Mouse (Mus musculus): ENCODE measurements around the gene Fgfr4.
"Not testable (repeated sequence)": the region's sequence is repeated elsewhere in the genome, so short reads cannot be mapped to it uniquely, and the experiment has no call there.

The Fgfr4 gene

DNA sequence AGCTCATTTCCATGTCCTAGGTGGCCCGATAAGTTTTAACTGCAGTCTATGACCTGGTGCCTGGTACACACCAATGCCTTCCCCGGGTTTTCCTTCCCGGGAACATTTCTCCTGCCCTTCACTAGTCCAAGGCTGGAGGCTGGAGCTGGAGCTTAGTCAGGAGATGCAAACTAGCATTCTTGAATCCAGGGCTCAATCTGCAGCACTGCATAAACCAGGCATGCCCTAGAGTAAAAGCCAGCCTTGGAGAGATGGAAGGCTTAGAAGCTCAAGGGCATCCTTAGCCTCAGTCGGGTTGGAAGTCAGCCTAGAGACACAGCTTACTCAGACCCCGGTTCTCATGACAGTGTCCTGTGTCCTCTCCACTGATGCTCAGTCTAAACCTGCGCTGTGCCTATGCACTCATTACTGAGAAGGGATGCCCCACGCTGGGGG is 19.9 kb downstream of the Fgfr4 start:
- DNase-seq (ENCODE audit: low read depth) = no peak

DNA sequence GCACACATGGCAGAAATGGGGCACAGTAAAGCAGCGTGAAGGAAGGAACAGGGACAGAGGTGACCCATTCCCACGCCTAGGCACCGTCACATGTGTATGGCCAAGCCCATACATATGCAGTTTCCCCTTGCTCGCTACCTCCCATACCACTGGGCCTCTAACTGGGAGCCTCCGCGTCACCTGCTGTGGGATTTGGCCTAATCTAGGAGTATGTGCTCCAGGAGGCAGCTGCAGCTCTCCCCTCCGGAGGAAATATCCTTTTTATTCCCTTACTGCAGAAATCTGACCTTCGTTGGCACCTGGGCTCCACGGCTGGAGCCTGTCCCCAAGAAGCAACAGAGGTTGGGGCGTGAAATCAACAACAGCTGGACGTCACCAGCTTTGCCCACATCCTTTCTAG is 21.9 kb downstream of the Fgfr4 start:
- no peak for DNase-seq (ENCODE audit: low read depth)

DNA sequence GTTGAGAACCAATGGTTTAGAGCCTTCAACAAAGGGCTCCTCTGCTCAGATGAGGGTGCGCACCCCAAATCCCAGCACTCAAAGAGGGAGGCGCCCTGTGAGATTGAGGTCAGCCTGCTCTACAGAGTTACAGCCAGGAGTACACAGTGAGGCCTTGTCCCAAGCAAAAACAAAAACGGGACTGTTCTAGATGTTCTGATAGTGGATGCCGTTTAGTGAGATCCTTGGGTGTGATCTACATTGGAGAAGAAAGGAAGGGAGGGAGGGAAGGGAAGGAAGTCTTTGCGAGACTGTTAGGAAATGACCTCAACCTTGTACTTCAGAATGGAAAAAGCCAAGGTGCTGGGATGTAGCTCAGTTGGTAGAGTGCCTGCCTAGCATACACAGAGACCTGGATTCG is 23.8 kb downstream of the Fgfr4 start:
- peak; percentile 22 for DNase-seq (ENCODE audit: low read depth)

DNA sequence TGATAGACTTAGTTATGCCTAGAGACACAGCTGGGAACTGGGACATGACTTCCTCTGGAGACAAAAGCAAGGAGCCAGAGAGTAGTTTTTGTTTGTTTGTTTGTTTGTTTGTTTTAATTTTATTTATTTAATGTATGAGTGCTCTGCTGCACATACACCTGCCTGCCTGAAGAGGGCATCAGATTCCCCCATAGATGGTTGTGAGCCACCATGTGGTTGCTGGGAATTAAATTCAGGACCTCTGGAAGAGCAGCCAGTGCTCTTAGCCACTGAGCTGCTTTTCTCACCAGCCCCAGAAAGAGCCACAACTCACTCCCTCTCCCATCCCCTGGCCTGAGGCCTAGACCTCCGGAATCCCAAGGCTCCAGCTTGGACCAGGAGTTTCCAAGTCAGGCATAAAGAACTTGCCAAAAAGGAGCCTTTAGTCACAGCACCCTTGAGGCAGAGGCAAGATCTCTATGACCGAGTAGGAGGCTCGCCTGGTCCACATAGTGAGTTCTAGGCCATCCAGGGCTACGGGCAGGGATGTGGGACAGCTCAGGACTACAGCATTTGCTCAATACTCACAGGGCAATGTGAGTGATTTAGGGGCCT is 25.6 kb downstream of the Fgfr4 start:
- DNase-seq (ENCODE audit: low read depth) = peak; percentile 35

DNA sequence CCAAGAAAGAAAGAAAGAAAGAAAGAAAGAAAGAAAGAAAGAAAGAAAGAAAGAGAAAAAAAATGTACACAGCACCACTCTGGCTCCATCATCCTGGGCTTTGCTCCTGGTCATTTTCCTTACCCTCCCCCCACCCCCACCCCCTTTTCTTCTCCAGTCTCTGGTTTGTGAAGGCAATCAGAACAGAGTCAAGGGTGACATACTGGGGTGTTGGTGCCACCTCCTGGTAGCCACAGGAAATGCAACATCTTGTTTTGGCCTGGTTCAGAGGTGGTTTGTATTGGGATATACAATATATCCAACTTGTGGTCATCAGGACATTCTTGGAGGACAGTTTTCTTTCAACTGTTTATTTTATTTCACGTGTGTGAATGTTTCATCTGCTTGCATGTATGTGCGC is 26.1 kb downstream of the Fgfr4 start:
- peak; percentile 81 for DNase-seq (ENCODE audit: low read depth)

DNA sequence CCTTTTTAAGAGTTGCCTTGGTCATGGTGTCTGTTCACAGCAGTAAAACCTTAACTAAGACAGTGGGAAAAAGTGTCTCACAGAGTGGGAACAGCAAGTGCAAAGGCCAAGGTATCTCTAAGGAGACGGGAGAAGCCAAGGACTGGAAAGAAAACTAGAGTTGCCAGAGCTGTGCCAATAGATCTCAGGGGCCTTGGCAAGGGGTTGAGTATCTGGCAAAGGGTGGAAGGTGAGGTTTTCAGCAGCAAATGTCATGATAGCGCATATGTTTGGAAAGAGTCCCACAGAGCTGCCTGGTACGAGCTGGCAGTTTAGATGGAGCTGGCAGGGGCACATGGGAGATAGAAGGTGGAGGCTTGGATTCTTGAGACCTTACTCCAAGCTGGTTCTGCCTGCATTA is 27.2 kb downstream of the Fgfr4 start:
- DNase-seq (ENCODE audit: low read depth) = no peak

DNA sequence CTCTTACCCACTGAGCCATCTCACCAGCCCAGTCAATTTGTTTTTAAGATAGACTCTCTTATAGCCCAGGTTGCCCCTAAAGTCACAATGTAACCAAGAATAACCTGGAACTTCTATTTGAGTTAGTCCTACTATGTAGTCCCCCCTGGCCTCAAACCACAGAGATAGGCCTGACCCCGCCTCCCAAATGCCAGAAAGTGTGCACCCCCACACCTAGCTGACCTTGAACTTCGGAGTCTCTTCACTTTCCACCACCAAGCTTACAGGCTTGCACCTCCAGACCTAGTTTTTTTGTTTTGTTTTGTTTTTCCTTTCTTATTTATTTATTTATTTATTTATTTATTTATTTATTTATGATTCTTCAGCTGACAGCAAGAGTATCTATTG is 29.3 kb downstream of the Fgfr4 start:
- peak; percentile 34 for DNase-seq (ENCODE audit: low read depth)

DNA sequence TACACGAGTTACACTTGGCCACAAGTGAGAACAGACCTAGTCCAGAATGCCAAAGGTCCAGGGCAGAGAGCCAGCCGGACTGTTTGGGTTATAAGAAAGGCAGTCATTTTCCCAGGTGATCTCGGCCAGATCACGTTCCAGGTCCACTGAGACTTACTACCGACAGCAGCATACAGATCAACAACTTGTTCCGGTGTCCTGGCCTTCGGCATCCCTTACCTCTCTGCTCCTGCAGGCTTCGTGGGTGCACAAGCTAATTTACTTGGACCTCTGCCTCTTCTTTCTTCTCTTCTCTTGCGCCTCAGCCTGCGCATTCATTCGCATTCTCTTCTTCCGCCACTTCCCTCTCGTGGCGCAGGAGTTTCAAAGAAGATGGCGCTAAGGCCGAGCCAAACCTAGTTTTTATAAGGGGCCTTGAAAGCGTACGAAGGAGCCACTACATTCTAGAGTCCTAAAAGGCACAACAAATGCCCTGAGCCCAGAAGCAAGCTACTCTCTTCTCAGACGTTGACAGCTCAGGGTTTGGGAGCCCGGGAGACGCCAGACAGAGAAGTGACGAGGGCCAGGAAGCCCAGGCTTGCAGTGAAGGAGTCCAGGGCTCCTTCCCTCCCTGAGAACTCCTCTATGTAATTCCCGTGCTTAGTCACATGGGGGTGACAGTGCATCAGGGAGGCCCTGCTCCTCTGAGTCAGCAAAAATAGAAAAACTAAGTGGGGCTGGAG is 29.9 kb downstream of the Fgfr4 start:
- peak; percentile 91 for DNase-seq (ENCODE audit: low read depth)

DNA sequence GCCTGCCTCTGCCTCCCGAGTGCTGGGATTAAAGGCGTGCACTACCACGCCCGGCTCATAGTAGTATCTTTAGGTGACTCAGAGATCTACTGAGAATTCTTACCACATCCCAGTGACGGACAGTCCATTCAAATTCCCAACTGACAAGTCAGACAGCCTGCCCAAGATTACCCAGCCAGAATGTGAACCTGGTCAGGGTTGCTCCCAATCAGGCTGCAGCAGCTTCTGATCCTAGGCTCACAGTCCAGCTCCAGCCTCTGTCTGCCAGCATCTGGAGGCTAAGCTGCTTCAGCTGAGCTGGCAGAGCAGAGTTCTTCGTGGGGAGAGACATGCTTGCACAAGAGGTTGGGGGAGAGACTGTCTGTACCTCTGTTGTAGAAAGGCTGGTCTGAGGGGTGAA is 30.9 kb downstream of the Fgfr4 start:
- peak; percentile 41 for DNase-seq (ENCODE audit: low read depth)

DNA sequence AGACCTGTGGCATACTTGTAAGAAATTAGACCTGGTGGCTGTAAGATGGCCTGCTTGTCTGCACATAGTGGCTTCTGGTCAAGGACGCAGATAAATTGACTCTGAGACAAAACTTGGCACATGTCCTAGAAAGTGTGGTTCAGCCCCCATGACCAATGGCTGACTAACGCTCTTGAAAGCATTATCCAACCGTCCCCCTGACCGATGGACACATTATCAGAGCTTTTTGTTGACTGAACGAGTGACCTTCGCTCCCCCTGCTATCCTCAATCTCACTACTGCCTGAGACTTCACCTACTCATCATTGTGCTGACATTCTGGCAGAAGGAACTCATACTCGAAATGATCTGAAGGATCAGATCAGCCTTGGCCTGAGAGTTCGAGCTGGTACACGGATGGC is 34.6 kb downstream of the Fgfr4 start:
- not testable (repeated sequence) for DNase-seq (ENCODE audit: low read depth)

DNA sequence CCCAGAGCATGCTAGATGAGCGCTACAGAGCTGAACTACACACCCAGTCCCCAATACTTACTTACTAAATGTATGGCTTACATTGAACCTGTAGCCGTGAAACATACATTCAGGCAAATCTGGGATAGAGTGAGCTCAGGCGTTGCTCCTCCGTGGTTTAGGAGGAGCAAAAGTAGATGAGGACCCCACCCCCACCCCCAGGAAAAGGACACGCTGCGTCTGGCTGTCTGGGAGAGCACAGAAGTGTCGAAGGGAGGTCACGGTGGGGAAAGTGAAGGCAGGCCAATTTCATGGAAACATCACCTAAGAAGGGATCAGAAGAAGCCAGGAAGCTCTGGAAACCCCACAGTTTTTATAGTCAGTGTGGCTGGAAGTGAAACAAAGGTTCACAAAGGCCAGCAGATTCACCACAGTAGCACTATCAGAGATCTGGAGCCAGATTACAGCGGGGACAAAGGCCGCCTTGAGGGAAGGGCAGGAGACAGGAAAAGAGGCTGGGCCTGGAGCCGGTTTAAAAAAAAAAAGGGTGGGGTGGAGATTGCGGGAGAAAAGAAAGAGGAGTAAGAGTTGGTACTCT is 37.2 kb downstream of the Fgfr4 start:
- DNase-seq (ENCODE audit: low read depth) = no peak

DNA sequence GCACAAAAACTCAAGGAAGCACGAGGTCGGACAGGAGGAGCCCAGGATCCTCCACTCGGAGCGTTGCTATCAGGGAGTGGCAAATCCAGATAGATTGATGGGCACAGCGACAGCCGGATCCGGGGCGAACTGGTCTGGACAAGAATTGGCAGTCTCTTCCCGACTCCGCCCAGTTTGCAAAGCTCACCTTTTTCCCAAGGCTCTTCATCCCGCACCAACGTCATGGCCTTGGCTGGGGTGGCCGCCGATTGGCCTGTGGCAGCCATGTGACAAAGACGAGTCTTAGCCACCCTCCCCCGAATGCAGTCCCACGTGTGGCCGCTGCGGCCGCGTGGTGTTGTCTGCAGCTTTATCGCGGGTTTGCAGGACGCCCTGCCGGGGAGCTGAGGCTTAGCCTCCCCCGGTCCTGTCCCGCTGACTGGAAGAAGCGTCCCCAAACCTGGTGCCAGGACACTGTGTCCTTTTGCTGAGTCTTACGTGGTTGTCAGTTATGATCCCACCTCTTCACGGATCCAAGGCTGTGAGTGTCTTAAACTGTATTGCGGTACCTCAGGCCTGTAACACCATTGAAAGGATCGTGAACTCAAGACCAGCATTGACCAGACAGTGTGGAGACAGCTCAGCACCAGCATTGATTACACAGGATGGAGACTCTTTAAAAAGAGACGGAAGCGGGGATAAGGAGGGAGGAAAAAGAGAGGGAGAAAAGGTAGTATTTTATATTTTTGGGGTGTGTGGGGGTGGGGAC is 37.9 kb downstream of the Fgfr4 start:
- DNase-seq (ENCODE audit: low read depth) = peak; percentile 99

DNA sequence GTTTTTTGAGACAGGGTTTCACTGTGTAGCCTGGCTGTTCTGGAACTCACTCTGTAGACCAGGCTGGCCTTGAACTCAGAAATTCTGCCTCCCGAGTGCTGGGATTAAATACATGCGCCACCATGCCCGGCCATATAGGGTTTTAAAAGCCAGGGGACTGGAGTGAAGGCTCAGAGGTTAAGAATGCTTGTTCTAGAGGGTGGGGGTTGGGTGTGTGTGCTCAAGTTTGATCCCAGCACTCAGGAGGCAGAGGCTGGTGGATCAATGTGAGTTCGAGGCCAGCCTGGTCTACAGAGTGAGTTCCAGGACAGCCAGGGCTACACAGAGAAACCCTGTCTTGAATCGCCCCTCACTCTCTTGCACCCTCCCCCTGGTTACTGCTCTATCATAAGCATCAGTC is 39.1 kb downstream of the Fgfr4 start:
- DNase-seq (ENCODE audit: low read depth) = no peak

DNA sequence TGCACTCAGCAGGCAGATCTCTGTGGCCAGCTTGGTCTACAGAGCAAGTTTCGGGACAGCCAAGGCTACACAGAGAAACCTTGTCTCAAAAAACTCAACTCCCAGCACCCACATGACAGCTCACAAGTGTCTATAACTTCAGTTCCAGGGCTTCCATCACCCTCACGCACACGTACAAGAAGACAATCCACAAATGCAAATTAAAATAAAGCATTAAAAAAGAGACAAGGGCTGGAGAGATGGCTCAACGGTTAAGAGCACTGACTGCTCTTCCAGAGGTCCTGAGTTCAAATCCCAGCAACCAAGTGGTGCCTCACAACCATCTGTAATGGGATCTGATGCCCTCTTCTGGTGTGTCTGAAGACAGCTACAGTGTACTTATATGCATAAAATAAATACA is 50.3 kb downstream of the Fgfr4 start:
- DNase-seq (ENCODE audit: low read depth) = not testable (repeated sequence)

DNA sequence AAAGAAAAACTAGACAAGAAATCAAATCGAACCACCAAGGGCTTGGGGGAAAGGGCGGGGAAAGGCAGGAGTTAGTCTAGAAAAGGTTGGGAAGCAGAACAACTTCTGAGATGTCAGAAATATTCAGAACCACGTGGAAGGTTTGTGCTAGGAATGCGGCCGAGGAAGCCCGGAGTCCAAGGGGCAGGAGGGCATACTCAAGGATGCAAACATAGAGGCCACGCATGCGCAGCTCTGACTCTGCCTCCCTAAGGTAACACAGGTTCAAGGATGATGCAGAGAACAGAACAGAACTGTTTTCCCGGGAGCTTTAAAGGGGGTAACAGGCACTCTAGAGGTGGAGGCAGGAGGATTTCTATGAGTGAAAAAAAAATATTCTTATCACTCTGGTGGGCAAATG is 51.3 kb downstream of the Fgfr4 start:
- DNase-seq (ENCODE audit: low read depth) = no peak

DNA sequence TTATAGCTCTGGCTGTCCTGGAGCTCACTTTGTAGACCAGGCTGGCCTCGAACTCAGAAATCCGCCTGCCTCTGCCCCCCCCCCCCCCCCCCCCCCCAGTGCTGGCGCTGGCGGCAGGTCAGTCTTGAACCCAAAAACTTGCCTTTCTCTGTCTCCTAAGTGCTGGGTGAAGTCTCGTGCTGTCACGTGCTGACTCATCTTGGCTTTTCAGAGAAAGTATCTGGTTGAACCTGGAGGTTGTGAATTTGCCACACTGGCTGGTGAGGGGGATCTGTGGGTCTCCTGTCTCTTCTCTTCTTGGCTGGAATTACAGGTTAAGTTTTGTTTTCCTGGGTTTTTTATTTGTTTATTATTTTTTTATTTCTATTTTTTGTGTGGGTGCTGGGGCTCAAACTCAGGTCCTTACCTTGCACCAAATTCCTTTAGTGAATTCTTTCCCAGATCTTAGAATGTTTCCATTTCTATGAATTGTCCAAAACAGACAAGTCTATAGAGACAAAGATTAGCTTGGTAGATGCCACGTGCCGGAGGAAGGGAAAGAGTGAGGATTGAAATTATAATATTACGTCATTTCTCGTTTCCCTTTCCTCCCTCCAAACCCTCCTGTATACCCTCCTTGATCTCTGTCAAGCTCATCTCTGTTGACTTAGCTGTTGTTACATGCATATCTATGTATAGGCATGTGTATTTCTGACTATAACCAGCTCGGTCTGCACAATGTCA is 52.4 kb downstream of the Fgfr4 start:
- peak; percentile 33 for DNase-seq (ENCODE audit: low read depth)

DNA sequence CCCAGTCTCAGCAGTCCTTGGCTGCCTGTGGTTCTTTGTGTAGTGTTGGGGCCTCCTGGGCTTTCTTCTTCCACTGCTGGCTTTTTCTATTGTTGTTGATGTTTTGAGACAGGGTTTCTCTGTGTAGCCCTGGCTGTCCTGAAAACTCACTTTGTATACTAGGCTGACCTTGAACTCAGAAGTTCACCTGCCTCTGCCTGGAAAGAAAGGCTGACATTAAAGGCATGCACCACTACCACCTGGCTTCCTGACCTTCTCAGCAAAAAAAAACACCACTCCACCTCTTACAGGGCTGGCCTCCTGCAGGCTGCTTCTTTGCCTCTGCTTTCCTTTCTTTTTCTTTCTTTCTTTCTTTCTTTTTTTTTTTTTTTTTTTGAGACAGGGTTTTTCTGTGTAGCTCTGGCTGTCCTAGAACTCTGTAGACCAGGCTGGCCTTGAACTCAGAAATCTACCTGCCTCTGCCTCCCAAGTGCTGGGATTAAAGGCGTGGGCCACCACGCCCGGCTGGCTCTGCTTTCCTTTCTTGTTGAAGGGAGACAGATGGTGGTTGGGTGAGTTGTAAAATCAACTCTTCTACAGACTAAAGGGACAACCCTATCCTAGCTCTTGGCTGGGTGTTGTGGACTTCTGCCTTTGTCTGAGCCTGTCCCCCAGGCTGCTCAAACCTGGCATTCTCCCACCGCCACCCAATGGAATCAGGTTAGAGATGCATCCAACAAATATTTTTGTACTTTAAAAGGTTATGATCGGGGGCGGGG is 53.2 kb downstream of the Fgfr4 start:
- DNase-seq (ENCODE audit: low read depth) = no peak

DNA sequence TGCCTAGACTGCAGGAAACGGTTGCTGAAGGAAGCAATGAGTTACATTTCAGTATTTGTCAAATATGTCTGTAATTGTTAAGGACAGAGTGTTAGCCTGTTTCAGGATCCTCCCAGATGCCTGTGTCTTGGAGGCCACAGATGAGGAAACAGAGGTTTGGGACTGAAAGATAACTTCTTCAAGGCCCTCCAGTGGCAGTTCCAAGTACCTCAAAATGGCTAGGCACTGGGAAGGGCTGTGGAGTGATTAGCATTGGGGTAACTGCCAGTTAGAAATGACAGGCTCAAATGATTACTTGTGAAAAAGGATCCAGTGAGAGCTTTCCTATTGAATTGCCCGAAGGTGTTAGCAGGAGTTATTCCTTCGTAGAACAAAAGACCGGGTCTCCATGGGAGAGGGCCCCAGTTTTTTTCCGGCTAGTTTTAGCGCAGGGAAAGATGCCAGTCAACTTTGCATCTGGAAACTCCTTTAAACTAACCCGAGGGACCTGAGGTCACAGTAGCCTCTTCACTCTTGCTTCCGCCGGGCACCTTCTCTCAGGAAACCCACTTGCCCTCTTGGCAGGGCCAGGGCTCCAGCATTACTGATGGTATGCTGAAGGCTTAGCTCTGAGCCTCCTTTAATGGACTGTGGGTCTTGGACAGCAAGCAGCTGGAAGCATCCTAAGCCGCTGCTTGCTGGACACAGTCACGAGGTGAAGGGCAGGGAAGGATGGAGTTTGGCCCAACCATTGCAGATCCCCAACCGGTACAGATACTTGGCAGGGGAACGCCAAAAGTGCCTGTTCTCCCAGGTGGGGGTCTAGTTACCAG is 56.6 kb downstream of the Fgfr4 start:
- DNase-seq (ENCODE audit: low read depth) = no peak

DNA sequence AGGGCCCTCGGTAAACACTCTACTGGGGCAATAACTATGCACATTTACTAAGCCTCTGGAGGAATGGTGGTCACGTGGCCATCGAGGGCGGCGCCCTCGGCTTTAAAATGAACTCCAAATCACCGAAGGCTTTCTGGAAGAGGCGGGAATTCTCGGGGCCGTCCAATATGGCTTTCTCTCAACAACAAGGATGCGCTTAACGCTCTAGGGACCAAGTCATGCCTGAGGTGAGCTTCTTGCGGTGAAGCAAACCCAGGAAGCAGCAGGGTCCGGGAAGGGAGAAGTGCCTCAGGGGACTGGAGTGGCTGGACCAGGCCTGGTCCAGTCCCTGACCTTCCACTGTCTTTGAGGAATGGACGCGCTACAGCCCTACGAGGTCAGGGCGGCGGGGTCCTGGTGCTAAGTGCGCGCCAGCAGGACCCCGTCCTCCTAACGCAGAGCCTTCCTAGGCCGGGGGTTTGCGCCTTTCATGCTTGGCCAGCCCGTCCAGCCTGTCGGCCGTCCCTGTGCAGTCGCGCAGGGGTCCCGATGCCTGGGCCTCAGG is 57.3 kb downstream of the Fgfr4 start, which contains the start of gene Nsd1:
Nsd1 (plus strand) TSS at position 134 of the 544 bp plus-strand sequence.
- no peak for DNase-seq (ENCODE audit: low read depth)
